Mouse (Mus musculus) brown adipose tissue, adult 24 weeks (tissue): ENCODE data around the gene Il10rb. TPM values are rescaled to one million over a fixed set of nuclear protein-coding genes. Genes with fewer than 3 reads are reported as not detected.

Experiments
- H3K27ac ChIP-seq: fragments of 200-500 bp; replicated peaks from 2 replicates; pipeline ENCODE4 v1.5.1; 2012; ENCODE audit warnings: low read depth, mild to moderate bottlenecking, low read length
- H3K4me1 ChIP-seq: fragments of 200-500 bp; 2 replicates; pipeline ENCODE4 v1.6.1; 2012; ENCODE audit warnings: low read length, mixed read lengths; ENCODE audit not compliant: control insufficient read depth, insufficient read depth, insufficient read length
- H3K4me3 ChIP-seq: fragments of 200-500 bp; 2 replicates; pipeline ENCODE4 v1.5.1; 2012; ENCODE audit warnings: low read depth, mild to moderate bottlenecking, low read length, moderate library complexity; ENCODE audit not compliant: insufficient read depth
- polyA plus RNA-seq: library from polyadenylated mRNA; stranded (reverse); fragments of >200 nt; gene quantifications from 2 replicates; pipeline ENCODE4 v1.2.4, GENCODE M21; 2012; ENCODE audit not compliant: missing spikeins, insufficient read depth, insufficient read length

Il10rb gene
- polyA plus RNA-seq = 29.5 and 44.8 TPM in 2 replicates

GRCm38 (mm10) chr16:91405640-91406584 is at the start of gene Il10rb:
Gene Il10rb, plus strand, starts transcription at chr16:91406164.
- peaks cover 6% of the 10 kb centered on the region for H3K4me1 ChIP-seq
- H3K4me3 ChIP-seq = peak within 1 kb of the TSS; percentile 77
- H3K27ac ChIP-seq = peak within 1 kb of the TSS; percentile 94

GRCm38 (mm10) chr16:91356760-91357525 is 49.0 kb upstream of the Il10rb start:
- Histone ChIP-seq H3K4me3 (no peak overlapping the region), H3K27ac (no peak overlapping the region), H3K4me1 (peaks cover under 1% of the 10 kb centered on the region)

GRCm38 (mm10) chr16:91357526-91357900 is 48.5 kb upstream of the Il10rb start:
- no peak overlapping the region for H3K27ac ChIP-seq
- peaks cover 5% of the 10 kb centered on the region for H3K4me1 ChIP-seq
- no peak overlapping the region for H3K4me3 ChIP-seq

- H3K4me3 ChIP-seq = no peak overlapping the region
- peaks cover 11% of the 10 kb centered on the region for H3K4me1 ChIP-seq
- no peak overlapping the region for H3K27ac ChIP-seq
These were observed 47.4 kb upstream of the Il10rb start for GRCm38 (mm10) chr16:91358555-91358954.

GRCm38 (mm10) chr16:91359531-91359930 is 46.4 kb upstream of the Il10rb start:
- peaks cover 15% of the 10 kb centered on the region for H3K4me1 ChIP-seq
- H3K27ac ChIP-seq = no peak overlapping the region
- no peak overlapping the region for H3K4me3 ChIP-seq

- Histone ChIP-seq H3K4me1 (peaks cover 15% of the 10 kb centered on the region), H3K27ac (no peak overlapping the region), H3K4me3 (no peak overlapping the region)
These were observed 45.8 kb upstream of the Il10rb start for GRCm38 (mm10) chr16:91360162-91360561.

GRCm38 (mm10) chr16:91362006-91362405 is 44.0 kb upstream of the Il10rb start:
- H3K4me3 ChIP-seq = no peak overlapping the region
- H3K27ac ChIP-seq = peak overlapping the region; percentile 75
- H3K4me1 ChIP-seq = peaks cover 24% of the 10 kb centered on the region

GRCm38 (mm10) chr16:91362616-91363272 is 43.2 kb upstream of the Il10rb start:
- Histone ChIP-seq H3K4me3 (peak overlapping the region; percentile 4; the same call in 1 of the 2 replicates), H3K4me1 (peaks cover 24% of the 10 kb centered on the region), H3K27ac (peak overlapping the region; percentile 75)

- Histone ChIP-seq H3K4me1 (peaks cover 24% of the 10 kb centered on the region), H3K4me3 (peak overlapping the region; percentile 4; the same call in 1 of the 2 replicates), H3K27ac (peak overlapping the region; percentile 74)
These were observed 42.5 kb upstream of the Il10rb start for GRCm38 (mm10) chr16:91363483-91363882.

GRCm38 (mm10) chr16:91366567-91366966 is 39.4 kb upstream of the Il10rb start:
- Histone ChIP-seq H3K27ac (peak overlapping the region; percentile 46), H3K4me3 (no peak overlapping the region), H3K4me1 (peaks cover 24% of the 10 kb centered on the region)

- Histone ChIP-seq H3K27ac (peak overlapping the region; percentile 46), H3K4me1 (peaks cover 23% of the 10 kb centered on the region), H3K4me3 (no peak overlapping the region)
These were observed 38.9 kb upstream of the Il10rb start for GRCm38 (mm10) chr16:91367066-91367465.

GRCm38 (mm10) chr16:91372577-91373472 is 33.1 kb upstream of the Il10rb start, which contains the start of gene Ifnar2:
Gene Ifnar2, plus strand, starts transcription at chr16:91372783.
- Histone ChIP-seq H3K27ac (peak within 1 kb of the TSS; percentile 95), H3K4me3 (peak within 1 kb of the TSS; percentile 91), H3K4me1 (peaks cover 25% of the 10 kb centered on the region)

GRCm38 (mm10) chr16:91373473-91374252 is 32.3 kb upstream of the Il10rb start:
- Histone ChIP-seq H3K4me1 (peaks cover 28% of the 10 kb centered on the region), H3K27ac (peak overlapping the region; percentile 95), H3K4me3 (peak overlapping the region; percentile 91)
